Comparison of ENCODE assay signal across 8 mouse cellular contexts in genomic region chr6:60555590-60556235, GRCm38 (mm10).
DNase-seq lines count a peak whose midpoint lies in the region; TF ChIP-seq lines count a peak whose summit lies in the region.

No protein-coding gene starts in this region.

- no peak overlapping the region for H3K27ac ChIP-seq in kidney, adult 2 months (ENCODE audit: insufficient read depth, low read depth, low read length)

- H3K27me3 ChIP-seq in kidney, adult 2 months (replicated peaks; ENCODE audit: control insufficient read depth, insufficient read depth, low read length): no peaks in the 10 kb centered on the region

- intact Hi-C loops in heart, postnatal 10 days (cut with DNase I): loop anchor here (2.0 to 5.0 kb wide), 3 partner anchors 377 to 747 kb away; no protein-coding TSS in a partner anchor

- TF ChIP-seq CTCF in kidney, adult 2 months (conservative IDR thresholded peaks at IDR 0.05; ENCODE audit: insufficient read depth, insufficient read length, low read depth, low read length): no peak

- no peaks in the 10 kb centered on the region; the same call in 1 of the 2 replicates for H3K4me1 ChIP-seq in kidney, adult 2 months (ENCODE audit: control insufficient read depth, insufficient read depth, low read length)

- H3K36me3 ChIP-seq in kidney, adult 2 months (ENCODE audit: control insufficient read depth, insufficient read depth, low read length): no peaks in the 10 kb centered on the region

- WGBS in kidney, adult 2 months: 32% methylated on average over 9 of the region's 9 CpGs

- peak; percentile 31 for DNase-seq in kidney, adult 2 months
- no peak for DNase-seq in kidney, adult 11 months
- peak; percentile 6 for DNase-seq in cerebellum, adult 8-10 months
- DNase-seq in heart, postnatal 10 days: peak; percentile 6 to 33
- peak; percentile 20 to 24 for DNase-seq in left cerebral cortex, adult 18-20 months (ENCODE audit: low spot score in 2 of 2)
- DNase-seq in retina, postnatal 7 days (ENCODE audit: low read depth, low spot score): peak; percentile 38
- no peak for DNase-seq in urinary bladder, postnatal 14 days (ENCODE audit: low spot score)
- no peak for DNase-seq in urinary bladder, postnatal 25 days (ENCODE audit: low spot score)

- no peak overlapping the region for H3K4me3 ChIP-seq in kidney, adult 2 months (ENCODE audit: insufficient read depth, low read depth, low read length)

- TF ChIP-seq POLR2A in kidney, adult 2 months (IDR thresholded peaks at IDR 0.05; ENCODE audit: low read depth, low read length): no peak

Comparison
In these comparisons a context has a peak if more than half of its experiments do, and no peak if none do; other contexts are left out.
1. DNase-seq: peak in kidney, adult 2 months (single experiment), cerebellum, adult 8-10 months (single experiment), heart, postnatal 10 days (2 of 2), left cerebral cortex, adult 18-20 months (2 of 2) and retina, postnatal 7 days (single experiment); none in kidney, adult 11 months (single experiment), urinary bladder, postnatal 14 days (single experiment) and urinary bladder, postnatal 25 days (single experiment).